Mouse (Mus musculus): ENCODE results near the gene Jag1. TPM values are rescaled to one million over a fixed set of nuclear protein-coding genes. Genes with fewer than 3 reads are reported as not detected.

The Jag1 gene
- polyA plus RNA-seq, 1 experiment from 2014 or later: 19.6 TPM

DNA sequence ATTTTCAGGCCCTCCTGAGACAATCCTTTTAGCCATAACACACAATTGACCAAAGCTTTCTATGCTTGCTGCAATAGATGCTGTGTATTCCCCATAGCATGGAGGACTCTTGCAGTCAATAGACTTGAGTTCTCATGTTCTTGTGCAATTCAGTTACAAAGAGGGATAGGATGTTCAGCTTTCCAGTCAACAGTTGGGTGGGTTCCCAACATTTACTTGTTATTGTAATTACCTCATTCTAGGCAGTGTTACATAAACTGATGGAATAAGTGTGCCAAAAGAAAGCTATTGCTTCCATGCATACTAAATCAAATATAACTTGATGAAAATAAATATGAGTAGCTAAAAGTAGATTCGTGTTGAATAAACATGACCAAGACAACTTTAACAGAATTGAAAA lies 8.4 kb upstream of the Jag1 start:
- Histone ChIP-seq H3K4me2 (ENCODE audit: low read depth, low read length, severe bottlenecking) (no peak overlapping the region), H3K36me3 (ENCODE audit: control insufficient read depth, insufficient read depth, low read length) (no peaks in the 10 kb centered on the region), H3K9me3 (ENCODE audit: control insufficient read depth, low read length) (no peaks in the 10 kb centered on the region), H3K27me3 (ENCODE audit: control insufficient read depth, insufficient read depth, low read length) (no peaks in the 10 kb centered on the region; the same call in 1 of the 2 replicates), H3K4me1 (replicated peaks; ENCODE audit: control insufficient read depth, insufficient read depth, low read length) (no peaks in the 10 kb centered on the region), H3K27ac (ENCODE audit: low read depth, low read length) (no peak overlapping the region), H3K9ac (ENCODE audit: low read length) (no peak overlapping the region), H3K4me3 (ENCODE audit: low read depth, low read length) (no peak overlapping the region)
- ATAC-seq (replicated peaks; ENCODE audit: low FRiP score) (no peak), DNase-seq (ENCODE audit: low spot score) (no peak)
- 90% methylated on average over 1 of the region's 1 CpGs for WGBS

DNA sequence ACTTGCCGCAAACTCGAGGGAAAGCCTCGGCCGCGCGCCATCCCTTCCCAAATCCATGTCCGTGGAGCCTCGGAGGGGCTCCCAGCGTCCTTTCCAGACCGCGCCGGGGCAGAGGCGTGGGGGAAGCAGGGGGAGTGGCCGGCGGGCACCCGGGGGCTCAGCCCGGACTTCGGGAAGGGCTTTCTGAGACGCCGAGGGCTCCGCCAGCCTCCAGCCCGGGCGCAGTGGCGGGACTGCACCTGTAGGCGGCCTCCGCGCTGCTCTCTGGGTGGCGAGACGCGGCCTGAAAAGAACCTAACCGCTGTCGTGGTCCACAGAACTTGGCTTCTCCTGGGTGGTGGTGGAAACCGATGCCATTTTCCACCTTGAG lies 862 bp upstream of the Jag1 start:
- H3K4me1 ChIP-seq (replicated peaks; ENCODE audit: control insufficient read depth, insufficient read depth, low read length): peaks cover 6% of the 10 kb centered on the region; the same call in 1 of the 2 replicates
- H3K9me3 ChIP-seq (ENCODE audit: control insufficient read depth, low read length): no peaks in the 10 kb centered on the region
- ATAC-seq (replicated peaks; ENCODE audit: low FRiP score): peak; percentile 67
- H3K27me3 ChIP-seq (ENCODE audit: control insufficient read depth, insufficient read depth, low read length): no peaks in the 10 kb centered on the region; the same call in 1 of the 2 replicates
- DNase-seq (ENCODE audit: low spot score): peak; percentile 94
- H3K4me3 ChIP-seq (ENCODE audit: low read depth, low read length): peak overlapping the region; percentile 65
- under 1% methylated on average over 33 of the region's 33 CpGs for WGBS
- no peaks in the 10 kb centered on the region for H3K36me3 ChIP-seq (ENCODE audit: control insufficient read depth, insufficient read depth, low read length)
- H3K9ac ChIP-seq (ENCODE audit: low read length): peak overlapping the region; percentile 77
- peak overlapping the region; percentile 88 for H3K4me2 ChIP-seq (ENCODE audit: low read depth, low read length, severe bottlenecking)
- peak overlapping the region; percentile 91 for H3K27ac ChIP-seq (ENCODE audit: low read depth, low read length)

DNA sequence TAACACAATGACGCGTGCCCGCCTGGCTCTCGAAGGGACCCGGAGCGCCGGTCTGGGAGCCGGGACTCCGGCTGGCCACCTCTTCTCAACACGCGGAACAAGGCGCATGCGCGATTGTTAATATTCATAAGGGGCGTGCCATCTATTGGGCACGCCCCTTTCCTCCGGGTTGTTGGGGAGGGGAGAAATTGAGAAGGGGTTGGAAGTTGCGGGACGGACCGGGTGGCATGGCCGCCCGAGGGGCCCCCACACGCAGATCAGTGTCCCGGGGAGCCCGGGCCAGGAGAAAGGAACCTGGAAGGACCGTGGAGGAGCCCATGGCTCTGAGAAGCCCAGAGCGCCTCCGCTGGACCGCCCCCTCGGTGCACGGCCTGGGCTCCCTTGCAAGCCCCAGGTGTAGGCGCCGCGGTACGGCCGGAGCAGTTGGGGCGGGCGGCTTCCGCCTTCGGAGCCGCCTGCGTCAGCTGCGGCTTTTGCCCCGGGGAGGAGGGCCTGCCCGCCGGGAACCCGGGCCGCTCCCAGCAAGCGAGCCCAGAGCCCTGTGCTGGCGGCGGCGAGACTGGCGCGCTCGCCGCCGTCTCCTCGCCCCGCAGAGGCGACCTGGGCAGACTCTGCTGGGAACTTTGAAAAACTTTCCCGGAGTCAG lies 354 bp upstream of the Jag1 start:
- H3K36me3 ChIP-seq (ENCODE audit: control insufficient read depth, insufficient read depth, low read length): no peaks in the 10 kb centered on the region
- H3K4me2 ChIP-seq (ENCODE audit: low read depth, low read length, severe bottlenecking): peak overlapping the region; percentile 88
- WGBS: under 1% methylated on average over 61 of the region's 61 CpGs
- ATAC-seq (replicated peaks; ENCODE audit: low FRiP score): peak; percentile 83
- H3K9me3 ChIP-seq (ENCODE audit: control insufficient read depth, low read length): no peaks in the 10 kb centered on the region
- no peaks in the 10 kb centered on the region; the same call in 1 of the 2 replicates for H3K27me3 ChIP-seq (ENCODE audit: control insufficient read depth, insufficient read depth, low read length)
- DNase-seq (ENCODE audit: low spot score): peak; percentile 94
- H3K4me1 ChIP-seq (replicated peaks; ENCODE audit: control insufficient read depth, insufficient read depth, low read length): peaks cover 6% of the 10 kb centered on the region; the same call in 1 of the 2 replicates
- peak overlapping the region; percentile 77 for H3K9ac ChIP-seq (ENCODE audit: low read length)
- H3K4me3 ChIP-seq (ENCODE audit: low read depth, low read length): peak overlapping the region; percentile 65
- peak overlapping the region; percentile 91 for H3K27ac ChIP-seq (ENCODE audit: low read depth, low read length)

DNA sequence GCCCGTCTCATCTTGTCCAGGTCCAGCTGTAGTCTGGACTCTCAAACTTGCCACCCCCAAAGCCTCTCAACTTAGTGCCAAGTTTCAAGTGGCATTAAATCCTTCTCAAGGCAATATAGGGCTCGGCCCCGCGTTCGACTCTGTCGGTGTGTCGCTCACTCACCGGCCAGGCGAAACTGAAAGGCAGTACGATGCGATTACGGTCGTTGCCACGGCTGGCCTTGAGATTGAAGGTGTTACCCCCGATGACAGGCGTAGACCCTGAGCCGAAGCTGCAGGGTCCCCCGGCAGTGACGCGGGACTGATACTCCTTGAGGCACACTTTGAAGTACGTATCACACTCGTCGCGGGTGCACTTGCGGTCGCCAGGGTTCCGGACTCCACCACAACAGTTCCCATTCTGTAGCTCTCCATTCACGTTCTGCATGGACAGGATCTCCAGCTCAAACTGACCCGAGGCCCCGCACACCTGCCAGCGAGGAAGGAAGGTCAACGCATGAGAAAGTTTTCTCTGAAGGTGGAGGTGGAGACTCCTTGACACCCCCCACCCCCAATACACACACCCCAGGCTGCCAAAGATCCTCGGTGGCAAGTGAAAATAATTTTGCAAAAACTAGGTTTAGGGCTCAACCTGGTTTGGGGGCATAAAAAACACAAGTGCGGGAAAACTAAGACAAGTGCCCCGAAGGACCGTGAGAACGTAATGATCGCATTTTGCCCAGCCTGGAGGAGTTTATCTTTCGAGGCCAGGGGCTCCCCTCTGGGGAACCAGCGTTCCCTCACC lies 1.0 kb downstream of the Jag1 start:
- H3K9ac ChIP-seq (ENCODE audit: low read length): peak overlapping the region; percentile 77
- no peaks in the 10 kb centered on the region for H3K36me3 ChIP-seq (ENCODE audit: control insufficient read depth, insufficient read depth, low read length)
- under 1% methylated on average over 40 of the region's 40 CpGs for WGBS
- ATAC-seq (replicated peaks; ENCODE audit: low FRiP score) (no peak), DNase-seq (ENCODE audit: low spot score) (peak; percentile 74)
- H3K9me3 ChIP-seq (ENCODE audit: control insufficient read depth, low read length): no peaks in the 10 kb centered on the region
- peak overlapping the region; percentile 91 for H3K27ac ChIP-seq (ENCODE audit: low read depth, low read length)
- H3K4me1 ChIP-seq (replicated peaks; ENCODE audit: control insufficient read depth, insufficient read depth, low read length): peaks cover 15% of the 10 kb centered on the region; the same call in 1 of the 2 replicates
- peak overlapping the region; percentile 88 for H3K4me2 ChIP-seq (ENCODE audit: low read depth, low read length, severe bottlenecking)
- H3K4me3 ChIP-seq (ENCODE audit: low read depth, low read length): peak overlapping the region; percentile 65
- H3K27me3 ChIP-seq (ENCODE audit: control insufficient read depth, insufficient read depth, low read length): no peaks in the 10 kb centered on the region; the same call in 1 of the 2 replicates

DNA sequence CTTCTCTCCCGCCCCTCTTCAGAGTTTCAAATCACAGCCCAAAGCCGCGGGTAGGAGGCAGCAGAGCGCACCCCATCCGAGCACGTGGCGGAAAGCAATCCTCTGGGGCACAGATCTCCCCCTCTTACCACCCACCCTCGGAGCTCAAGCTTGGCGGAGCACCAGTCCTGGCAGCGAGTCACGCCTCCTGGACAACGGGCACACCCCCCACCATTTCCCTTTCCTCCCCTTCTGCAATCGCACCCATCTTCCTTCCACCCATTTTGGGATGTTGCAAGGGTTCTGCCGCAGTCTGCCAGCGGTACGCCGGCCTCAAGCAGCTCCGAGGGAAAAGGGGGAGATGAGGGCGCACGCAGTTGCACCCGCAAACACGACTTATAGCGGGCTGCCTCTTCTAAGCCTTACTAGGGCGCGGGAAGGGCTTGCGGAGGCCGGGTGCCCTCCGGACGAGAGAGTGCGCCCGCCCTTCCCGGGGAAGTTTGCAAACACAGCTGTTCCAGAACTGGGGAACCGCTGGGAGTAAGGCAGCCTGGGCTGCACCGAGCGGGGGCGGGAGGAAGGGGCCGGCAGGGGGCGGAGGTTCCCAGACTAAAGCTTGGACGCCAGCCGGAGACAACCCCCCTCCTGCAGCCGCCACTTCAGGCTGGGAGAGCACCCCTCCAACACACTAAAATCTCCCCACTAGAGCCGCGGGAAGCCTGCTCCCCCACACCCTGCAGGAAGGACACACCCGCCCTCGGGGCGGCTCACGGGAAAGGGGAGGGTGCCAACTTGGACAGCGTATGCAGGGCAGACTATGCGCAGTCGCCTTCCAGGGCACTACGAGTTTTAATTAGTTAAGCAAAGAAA lies 2.0 kb downstream of the Jag1 start:
- Histone ChIP-seq H3K9ac (ENCODE audit: low read length) (peak overlapping the region; percentile 77), H3K4me3 (ENCODE audit: low read depth, low read length) (peak overlapping the region; percentile 65), H3K27ac (ENCODE audit: low read depth, low read length) (peak overlapping the region; percentile 72), H3K4me2 (ENCODE audit: low read depth, low read length, severe bottlenecking) (peak overlapping the region; percentile 88), H3K36me3 (ENCODE audit: control insufficient read depth, insufficient read depth, low read length) (no peaks in the 10 kb centered on the region), H3K4me1 (replicated peaks; ENCODE audit: control insufficient read depth, insufficient read depth, low read length) (peaks cover 21% of the 10 kb centered on the region), H3K27me3 (ENCODE audit: control insufficient read depth, insufficient read depth, low read length) (no peaks in the 10 kb centered on the region), H3K9me3 (ENCODE audit: control insufficient read depth, low read length) (no peaks in the 10 kb centered on the region)
- WGBS: under 1% methylated on average over 51 of the region's 51 CpGs
- ATAC-seq (replicated peaks; ENCODE audit: low FRiP score) (peak; percentile 32), DNase-seq (ENCODE audit: low spot score) (peak; percentile 89)

DNA sequence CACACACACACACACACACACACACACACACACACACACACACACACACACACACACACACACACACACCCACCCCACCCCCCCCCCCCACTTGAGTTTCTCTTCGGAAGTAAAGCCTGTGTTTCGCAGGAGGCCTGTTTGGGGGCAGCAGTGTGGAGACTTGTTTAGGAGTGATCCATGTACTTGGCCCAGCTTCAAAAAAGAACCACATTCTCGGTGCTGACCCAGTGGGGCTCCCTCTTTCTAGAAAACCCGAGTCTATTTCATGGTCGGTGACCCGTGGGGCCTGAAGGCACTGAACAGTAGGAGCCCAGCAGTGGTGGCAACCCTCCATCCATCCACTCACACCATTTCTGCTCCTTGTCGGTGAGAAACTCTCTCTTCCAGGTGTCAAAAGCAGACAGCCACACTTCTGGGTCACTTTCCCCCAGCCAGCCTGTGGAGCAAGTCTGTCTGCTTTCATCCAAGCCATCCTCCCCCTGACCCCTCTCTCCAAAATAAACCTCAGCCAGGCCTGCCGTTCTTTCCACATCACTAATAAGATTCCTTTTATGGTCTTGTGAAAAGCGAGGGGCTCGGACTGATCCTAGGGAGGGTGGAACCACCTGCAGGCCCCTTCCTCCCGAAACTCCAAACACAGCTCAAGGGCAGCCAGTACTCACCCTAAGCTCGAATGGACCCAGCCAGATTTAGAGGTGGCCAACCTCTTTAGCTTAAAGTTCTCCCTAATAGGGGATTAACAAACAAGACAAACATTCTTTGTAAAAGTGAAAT lies 3.0 kb downstream of the Jag1 start:
- Histone ChIP-seq H3K27ac (ENCODE audit: low read depth, low read length) (peak overlapping the region; percentile 64), H3K36me3 (ENCODE audit: control insufficient read depth, insufficient read depth, low read length) (no peaks in the 10 kb centered on the region), H3K4me3 (ENCODE audit: low read depth, low read length) (peak overlapping the region; percentile 65), H3K4me2 (ENCODE audit: low read depth, low read length, severe bottlenecking) (peak overlapping the region; percentile 88), H3K27me3 (ENCODE audit: control insufficient read depth, insufficient read depth, low read length) (no peaks in the 10 kb centered on the region), H3K9ac (ENCODE audit: low read length) (peak overlapping the region; percentile 77), H3K9me3 (ENCODE audit: control insufficient read depth, low read length) (no peaks in the 10 kb centered on the region), H3K4me1 (replicated peaks; ENCODE audit: control insufficient read depth, insufficient read depth, low read length) (peaks cover 28% of the 10 kb centered on the region)
- under 1% methylated on average over 10 of the region's 12 CpGs for WGBS
- DNase-seq (ENCODE audit: low spot score): peak; percentile 65
- no peak for ATAC-seq (replicated peaks; ENCODE audit: low FRiP score)

DNA sequence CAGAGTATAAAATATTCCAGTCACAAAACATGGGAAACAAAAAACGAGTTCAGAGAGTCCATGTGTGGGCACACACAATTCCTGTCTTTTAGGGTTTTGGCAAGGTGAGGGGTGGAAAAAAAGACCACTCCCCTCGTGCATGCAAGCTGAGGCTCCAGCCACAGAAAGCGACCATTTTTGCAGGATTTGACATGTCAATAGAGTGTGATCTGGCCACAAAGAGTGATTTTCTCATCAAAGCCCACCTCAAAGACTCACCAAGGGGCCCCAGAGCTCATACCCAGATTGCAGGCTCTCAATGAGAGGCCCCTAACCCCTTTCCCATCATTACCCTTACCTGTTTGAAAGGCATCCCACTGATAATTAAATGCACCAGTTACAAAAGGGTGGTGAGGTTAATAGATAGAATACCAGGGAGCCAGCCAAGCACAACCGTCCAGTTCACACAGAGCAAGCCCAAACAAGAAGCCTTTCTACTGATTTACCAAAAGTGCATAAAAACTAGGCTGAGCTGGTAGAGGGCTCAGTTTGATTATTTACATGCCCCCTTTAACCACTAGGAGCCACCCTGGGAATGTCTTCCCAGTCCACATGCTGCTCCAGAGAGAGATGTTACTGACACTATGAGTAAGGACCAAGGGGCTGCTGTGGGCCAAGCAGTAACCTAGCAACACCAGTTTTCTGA lies 6.1 kb downstream of the Jag1 start:
- ATAC-seq (replicated peaks; ENCODE audit: low FRiP score) (peak; percentile 63), DNase-seq (ENCODE audit: low spot score) (no peak)
- Histone ChIP-seq H3K36me3 (ENCODE audit: control insufficient read depth, insufficient read depth, low read length) (no peaks in the 10 kb centered on the region), H3K27ac (ENCODE audit: low read depth, low read length) (peak overlapping the region; percentile 70), H3K9me3 (ENCODE audit: control insufficient read depth, low read length) (no peaks in the 10 kb centered on the region), H3K9ac (ENCODE audit: low read length) (no peak overlapping the region), H3K4me2 (ENCODE audit: low read depth, low read length, severe bottlenecking) (peak overlapping the region; percentile 34; the same call in 1 of the 2 replicates), H3K4me3 (ENCODE audit: low read depth, low read length) (no peak overlapping the region), H3K4me1 (replicated peaks; ENCODE audit: control insufficient read depth, insufficient read depth, low read length) (peaks cover 41% of the 10 kb centered on the region), H3K27me3 (ENCODE audit: control insufficient read depth, insufficient read depth, low read length) (0 out of 2 replicates have a peak, but pooled peaks cover 2% of the 10 kb centered on the region)
- 11% methylated on average over 4 of the region's 4 CpGs for WGBS
